Mouse (Mus musculus) heart, embryonic 14.5 days (tissue): ENCODE measurements at regions not wholly inside any gene's neighbourhood (a gene's known extent, or its start where the extent isn't known, plus 50 kb on each side); places are given as distances from the start of the nearest gene placed in this dataset.

Experiments
- ATAC-seq: fragments of 200-750 bp; cut with Nextera tagmentation; 2 replicates; pipeline ENCODE4 v1.8.0; 2017; ENCODE audit warnings: low read depth, moderate TSS enrichment; ENCODE audit not compliant: insufficient number of reproducible peaks, insufficient read depth, low FRiP score
- H3K27ac ChIP-seq, 2 experiments: fragments of 200-500 bp in 1 of 2; fragments of 300-500 bp in 1 of 2; sonication (generic) in 1 of 2; replicated peaks in 1 of 2; 2 replicates each; pipeline ENCODE4 v1.5.1; 2012 to 2014; ENCODE audit warnings: low read depth in 2 of 2, low read length in 2 of 2, control low read depth in 1 of 2, mild to moderate bottlenecking in 1 of 2, mixed read lengths in 1 of 2; ENCODE audit not compliant: control insufficient read depth in 1 of 2, insufficient read depth in 1 of 2
- H3K27me3 ChIP-seq: fragments of 300-500 bp; sonication (generic); 2 replicates; pipeline ENCODE4 v1.6.1; 2014; ENCODE audit warnings: mild to moderate bottlenecking, low read length, control low read depth; ENCODE audit not compliant: control insufficient read depth, insufficient read depth
- H3K36me3 ChIP-seq: fragments of 300-500 bp; sonication (generic); 2 replicates; pipeline ENCODE4 v1.6.1; 2014; ENCODE audit warnings: mild to moderate bottlenecking, control low read depth, low read length, mixed read lengths; ENCODE audit not compliant: control insufficient read depth, insufficient read depth
- H3K4me1 ChIP-seq, 2 experiments: fragments of 200-500 bp in 1 of 2; fragments of 300-500 bp in 1 of 2; sonication (generic) in 1 of 2; 2 replicates each; pipeline ENCODE4 v1.6.1; 2012 to 2014; ENCODE audit warnings: low read length in 2 of 2, control low read depth in 1 of 2, mixed read lengths in 1 of 2; ENCODE audit not compliant: control insufficient read depth in 2 of 2, insufficient read depth in 2 of 2
- H3K4me2 ChIP-seq: fragments of 300-500 bp; sonication (generic); 2 replicates; pipeline ENCODE4 v1.6.1; 2014; ENCODE audit warnings: mild to moderate bottlenecking, low read length
- H3K4me3 ChIP-seq, 2 experiments: fragments of 200-500 bp in 1 of 2; fragments of 300-500 bp in 1 of 2; sonication (generic) in 1 of 2; 2 replicates each; pipeline ENCODE4 v1.5.1; 2012 to 2014; ENCODE audit warnings: low read length in 2 of 2, mild to moderate bottlenecking in 2 of 2, control low read depth in 1 of 2, low read depth in 1 of 2, moderate library complexity in 1 of 2; ENCODE audit not compliant: control insufficient read depth in 1 of 2, insufficient read depth in 1 of 2
- H3K9ac ChIP-seq: fragments of 300-500 bp; sonication (generic); 2 replicates; pipeline ENCODE4 v1.6.1; 2014; ENCODE audit warnings: mild to moderate bottlenecking, low read length
- H3K9me3 ChIP-seq: fragments of 300-500 bp; sonication (generic); 2 replicates; pipeline ENCODE4 v1.6.1; 2016; ENCODE audit warnings: low read length, control low read depth; ENCODE audit not compliant: control insufficient read depth
- WGBS: fragments of 180-500 bp; shearing (Covaris S2); extraction: QIAGEN DNeasy Blood & Tissue Kit; methylation state at CpG from one replicate; pipeline ENCODE4 v1.1.7; 2014; 5-methylcytosine and 5-hydroxymethylcytosine counted together

DNA sequence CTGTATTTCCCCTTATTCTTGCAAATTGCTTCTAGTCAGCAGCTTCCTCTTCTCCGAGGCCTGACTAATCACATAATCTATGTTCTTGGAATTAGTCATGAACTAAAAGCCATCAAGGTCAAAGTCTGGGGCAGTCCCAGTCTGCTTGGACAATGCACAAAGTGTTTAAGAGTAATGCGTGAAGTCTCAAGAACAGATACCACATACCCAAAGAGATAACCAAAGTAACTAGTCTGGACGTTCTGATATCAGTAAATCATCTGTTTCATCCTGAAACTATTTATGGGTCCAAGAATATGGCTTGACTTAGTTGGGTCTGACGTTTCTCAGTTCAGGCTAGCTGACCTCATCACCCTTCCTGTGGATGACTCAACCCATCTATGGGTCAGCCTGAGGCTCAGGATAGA, 76.1 kb downstream of the Tmsb4x start:
- Histone ChIP-seq H3K27ac (no peak overlapping the region), H3K27me3 (no peaks in the 10 kb centered on the region), H3K4me3 (no peak overlapping the region), H3K4me1 (no peaks in the 10 kb centered on the region), H3K36me3 (no peaks in the 10 kb centered on the region), H3K9ac (no peak overlapping the region), H3K9me3 (no peaks in the 10 kb centered on the region), H3K4me2 (no peak overlapping the region)
- ATAC-seq = no peak
- WGBS = 46% methylated on average over 4 of the region's 4 CpGs

- ATAC-seq = no peak
- H3K4me3 ChIP-seq = no peak overlapping the region
- H3K4me1 ChIP-seq = no peaks in the 10 kb centered on the region
- H3K4me2 ChIP-seq = no peak overlapping the region
- no peaks in the 10 kb centered on the region for H3K9me3 ChIP-seq
- H3K27ac ChIP-seq = no peak overlapping the region
- no peak overlapping the region for H3K9ac ChIP-seq
- 89% methylated on average over 3 of the region's 3 CpGs for WGBS
- H3K36me3 ChIP-seq = no peaks in the 10 kb centered on the region
- no peaks in the 10 kb centered on the region for H3K27me3 ChIP-seq
These were observed 77.8 kb downstream of the Tmsb4x start for GRCm38 (mm10) chrX:167131317-167131716.

GRCm38 (mm10) chrX:167130601-167131000, 78.5 kb downstream of the Tmsb4x start:
- no peaks in the 10 kb centered on the region for H3K36me3 ChIP-seq
- 68% methylated on average over 5 of the region's 5 CpGs for WGBS
- no peak overlapping the region for H3K9ac ChIP-seq
- H3K9me3 ChIP-seq = no peaks in the 10 kb centered on the region
- H3K4me3 ChIP-seq = no peak overlapping the region
- H3K4me1 ChIP-seq = no peaks in the 10 kb centered on the region
- ATAC-seq = no peak
- H3K4me2 ChIP-seq = no peak overlapping the region
- H3K27ac ChIP-seq = no peak overlapping the region
- no peaks in the 10 kb centered on the region for H3K27me3 ChIP-seq

DNA sequence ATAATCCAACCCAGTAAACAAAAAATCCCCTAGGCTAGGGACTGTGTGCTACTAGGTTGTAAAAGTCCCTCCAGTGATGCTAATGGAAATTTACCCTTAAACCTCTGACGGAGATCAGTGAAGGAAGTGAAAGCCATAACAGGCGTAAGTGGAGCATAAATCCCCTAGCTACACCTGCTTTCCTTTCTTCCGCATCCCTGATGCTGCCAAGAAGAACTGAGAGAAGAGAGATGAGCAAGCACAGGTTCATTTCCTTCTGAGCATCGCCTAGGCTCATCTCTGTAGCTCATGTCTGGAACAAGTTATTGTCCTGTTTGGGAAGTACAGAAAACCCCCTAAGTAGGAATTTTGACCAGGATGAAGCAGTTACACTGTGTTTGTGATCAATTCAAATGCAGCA, 89.8 kb downstream of the Tmsb4x start:
- Histone ChIP-seq H3K36me3 (no peaks in the 10 kb centered on the region), H3K9me3 (no peaks in the 10 kb centered on the region)
- WGBS = 81% methylated on average over 4 of the region's 4 CpGs

GRCm38 (mm10) chrX:167115096-167115495, 94.0 kb downstream of the Tmsb4x start:
- no peaks in the 10 kb centered on the region for H3K27me3 ChIP-seq
- no peak for ATAC-seq
- no peaks in the 10 kb centered on the region for H3K4me1 ChIP-seq
- no peaks in the 10 kb centered on the region for H3K36me3 ChIP-seq
- H3K27ac ChIP-seq = no peak overlapping the region
- no peaks in the 10 kb centered on the region for H3K9me3 ChIP-seq
- WGBS = 78% methylated on average over 1 of the region's 1 CpGs
- H3K4me2 ChIP-seq = no peak overlapping the region
- no peak overlapping the region for H3K4me3 ChIP-seq
- no peak overlapping the region for H3K9ac ChIP-seq

More for the DNA sequence above, 89.8 kb downstream of the Tmsb4x start:
- no peak overlapping the region for H3K4me3 ChIP-seq
- no peak overlapping the region for H3K4me2 ChIP-seq
- no peaks in the 10 kb centered on the region for H3K27me3 ChIP-seq
- H3K27ac ChIP-seq = no peak overlapping the region
- no peaks in the 10 kb centered on the region for H3K4me1 ChIP-seq
- H3K9ac ChIP-seq = no peak overlapping the region
- no peak for ATAC-seq

DNA sequence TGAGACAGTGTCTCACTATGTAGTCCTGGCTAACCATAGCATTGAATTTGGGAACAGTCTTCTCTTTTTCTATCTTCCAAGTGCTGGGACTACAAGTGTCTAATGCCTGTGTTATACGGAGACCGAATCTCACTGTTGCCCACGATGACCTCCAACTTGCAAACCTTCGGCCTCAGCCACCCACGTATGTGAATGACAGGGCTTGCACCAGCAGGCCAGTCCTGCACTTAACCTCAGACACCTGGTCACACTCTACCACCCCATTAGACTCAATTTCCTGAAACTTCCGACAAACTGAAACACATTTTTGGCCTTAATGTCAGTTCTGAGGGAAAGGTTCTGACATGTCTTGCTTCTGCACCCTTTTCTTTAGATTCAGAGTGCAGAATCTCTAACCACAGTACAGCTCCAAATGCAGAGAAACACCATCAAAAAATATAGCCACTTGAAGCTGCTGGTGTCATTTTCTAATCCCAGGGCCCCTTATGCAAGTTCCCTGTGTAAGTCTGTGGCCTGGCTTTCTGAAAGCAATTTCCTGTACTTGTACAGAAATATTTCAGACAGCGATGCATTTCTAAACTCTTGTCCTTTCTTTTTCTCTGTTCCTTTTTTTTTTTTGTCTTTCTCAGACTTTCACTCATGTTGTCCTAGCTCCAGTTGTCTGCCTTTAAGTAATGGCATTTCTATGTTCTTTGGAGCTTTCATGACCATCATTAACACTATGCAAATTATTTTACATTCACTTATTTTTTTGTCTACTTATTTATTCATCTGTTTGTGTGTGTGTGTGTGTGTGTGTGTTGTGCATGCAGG, 97.8 kb downstream of the Tmsb4x start:
- Histone ChIP-seq H3K27ac (no peak overlapping the region), H3K9me3 (no peaks in the 10 kb centered on the region), H3K4me2 (no peak overlapping the region), H3K27me3 (no peaks in the 10 kb centered on the region; the same call in 1 of the 2 replicates), H3K4me3 (no peak overlapping the region), H3K9ac (no peak overlapping the region), H3K36me3 (no peaks in the 10 kb centered on the region), H3K4me1 (no peaks in the 10 kb centered on the region)
- WGBS = 82% methylated on average over 7 of the region's 7 CpGs
- ATAC-seq = no peak

DNA sequence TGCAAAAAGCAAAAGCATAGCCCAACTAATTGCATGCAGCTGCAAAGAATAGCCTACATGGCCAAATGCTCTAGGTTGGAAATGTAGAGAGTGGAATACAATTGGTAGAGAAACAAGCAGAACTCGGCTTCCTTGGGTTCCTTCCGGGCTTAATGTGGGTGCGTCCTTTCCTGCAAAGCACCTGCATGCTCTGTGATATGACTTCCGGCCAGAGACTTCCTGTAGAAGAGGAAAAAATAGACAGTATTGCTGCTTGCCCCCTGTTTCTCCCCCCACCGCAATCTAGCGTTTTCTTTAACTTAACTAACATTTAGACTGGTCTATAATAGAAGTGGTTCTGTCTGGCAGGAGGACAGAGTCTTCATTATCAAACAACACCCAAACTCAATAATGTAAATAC, 100.8 kb downstream of the Tmsb4x start:
- Histone ChIP-seq H3K27ac (no peak overlapping the region), H3K4me3 (no peak overlapping the region), H3K27me3 (no peaks in the 10 kb centered on the region; the same call in 1 of the 2 replicates), H3K9me3 (no peaks in the 10 kb centered on the region), H3K36me3 (no peaks in the 10 kb centered on the region), H3K4me2 (no peak overlapping the region), H3K4me1 (0 out of 4 replicates have a peak, but pooled peaks cover 0 to 3% of the 10 kb centered on the region in 2 experiments), H3K9ac (no peak overlapping the region)
- WGBS = 75% methylated on average over 6 of the region's 6 CpGs
- no peak for ATAC-seq

DNA sequence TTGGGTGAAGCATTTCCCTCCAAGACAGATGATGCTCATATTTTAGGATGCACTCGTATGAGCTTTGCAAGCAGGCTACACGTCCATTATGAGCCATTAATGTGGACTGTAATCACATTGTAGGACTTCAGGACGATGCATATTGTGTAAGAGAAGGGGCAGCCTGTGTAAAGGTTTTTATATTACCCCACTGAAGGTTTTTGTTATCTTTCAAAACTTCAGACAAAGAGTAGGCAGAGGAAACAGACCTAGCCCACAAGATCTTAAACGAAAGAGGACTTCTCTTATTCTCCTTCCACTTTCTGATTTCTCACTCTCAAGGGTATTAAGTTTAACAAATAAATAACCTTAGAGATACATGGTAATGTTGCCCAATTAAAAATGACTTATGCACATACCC, 101.6 kb downstream of the Tmsb4x start:
- H3K27me3 ChIP-seq = no peaks in the 10 kb centered on the region; the same call in 1 of the 2 replicates
- no peaks in the 10 kb centered on the region for H3K36me3 ChIP-seq
- H3K9me3 ChIP-seq = no peaks in the 10 kb centered on the region
- H3K9ac ChIP-seq = no peak overlapping the region
- ATAC-seq = no peak
- H3K4me3 ChIP-seq = no peak overlapping the region
- H3K4me2 ChIP-seq = no peak overlapping the region
- H3K4me1 ChIP-seq = 0 out of 4 replicates have a peak, but pooled peaks cover 0 to 3% of the 10 kb centered on the region in 2 experiments
- no peak overlapping the region for H3K27ac ChIP-seq
- WGBS = 79% methylated on average over 4 of the region's 4 CpGs
